Mouse (Mus musculus) thymus, postnatal 4 days (tissue): ENCODE measurements at regions not wholly inside any gene's neighbourhood (a gene's known extent, or its start where the extent isn't known, plus 50 kb on each side); places are given as distances from the start of the nearest gene placed in this dataset.

Experiments used
- DNase-seq: peaks from one replicate; pipeline ENCODE4 v3.0.0; 2021

- peak; percentile 29 for DNase-seq
Measured at GRCm38 (mm10) chr5:33548800-33549199, 80.6 kb downstream of the Fam53a start.

- peak; percentile 94 for DNase-seq
Measured at GRCm38 (mm10) chr5:33543372-33543771, 86.1 kb downstream of the Fam53a start.

DNA sequence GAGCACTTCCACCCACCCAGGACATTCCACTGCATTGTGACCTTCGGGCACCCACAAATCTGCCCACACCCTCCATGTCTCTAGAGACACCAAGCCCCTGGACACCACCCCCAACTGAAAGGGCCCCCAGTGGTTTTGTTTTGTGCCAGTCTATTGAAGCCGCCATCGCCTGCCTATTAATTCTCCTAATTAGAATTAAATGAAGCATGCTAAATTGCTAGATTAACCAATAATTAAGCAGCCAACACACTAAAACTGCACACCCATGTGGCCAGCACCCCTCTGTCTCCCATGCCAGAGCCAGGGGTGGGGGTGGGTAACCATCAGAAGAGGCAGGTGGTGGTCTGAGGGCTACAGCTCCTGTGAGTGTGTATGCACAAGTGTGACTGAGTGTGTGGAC is 86.8 kb downstream of the Fam53a start:
- no peak for DNase-seq

DNA sequence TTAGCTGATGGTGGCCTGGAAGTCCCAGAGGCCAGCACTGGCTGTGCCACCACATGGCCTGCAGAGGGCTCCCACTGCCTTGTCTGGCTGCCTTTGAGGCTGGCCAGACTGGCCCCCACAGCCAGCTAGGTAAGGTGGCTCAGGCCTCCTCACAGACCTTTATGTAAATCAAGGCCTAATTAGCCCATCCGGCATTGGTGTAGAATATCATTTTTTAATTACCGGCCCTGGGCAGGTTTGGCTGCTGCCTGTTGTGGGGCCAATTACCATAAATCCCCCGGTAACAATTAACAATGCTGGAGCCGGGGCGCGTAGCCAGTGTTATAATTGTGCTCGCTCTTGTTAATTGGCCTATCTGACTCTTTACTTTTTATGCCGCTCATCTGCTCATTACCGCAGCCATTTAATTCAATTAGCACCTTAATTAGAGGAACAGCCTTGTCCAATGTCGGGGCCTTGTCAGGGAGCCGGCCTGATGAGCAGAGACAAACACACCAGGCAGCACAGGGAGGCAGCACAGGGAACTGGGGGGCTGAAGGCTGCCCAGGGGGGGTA is 87.4 kb downstream of the Fam53a start:
- peak; percentile 27 for DNase-seq

- no peak for DNase-seq
Measured at GRCm38 (mm10) chr5:33540259-33540658, 89.2 kb downstream of the Fam53a start.

DNA sequence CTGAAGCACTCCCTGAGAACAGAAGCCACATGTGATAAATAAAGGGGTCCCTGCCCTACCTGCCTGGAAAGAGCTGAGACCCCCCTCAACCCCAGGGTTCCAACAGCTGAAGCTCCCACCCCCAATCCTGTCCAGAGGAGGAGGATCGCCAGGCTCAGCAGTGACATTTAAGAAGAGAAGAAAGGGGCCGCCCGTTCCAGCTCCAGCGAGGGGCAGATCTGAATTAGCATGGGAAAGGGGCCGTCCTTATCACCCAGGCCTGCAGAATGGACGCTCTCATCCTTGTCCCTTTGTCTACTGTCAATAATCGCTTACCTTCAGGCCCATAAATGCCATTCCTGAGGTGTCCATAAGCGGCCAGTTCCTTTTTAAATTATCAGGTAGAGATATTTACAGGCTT is 92.0 kb downstream of the Fam53a start:
- no peak for DNase-seq

- DNase-seq = no peak
Measured at GRCm38 (mm10) chr5:33537017-33537416, 92.4 kb downstream of the Fam53a start.

DNA sequence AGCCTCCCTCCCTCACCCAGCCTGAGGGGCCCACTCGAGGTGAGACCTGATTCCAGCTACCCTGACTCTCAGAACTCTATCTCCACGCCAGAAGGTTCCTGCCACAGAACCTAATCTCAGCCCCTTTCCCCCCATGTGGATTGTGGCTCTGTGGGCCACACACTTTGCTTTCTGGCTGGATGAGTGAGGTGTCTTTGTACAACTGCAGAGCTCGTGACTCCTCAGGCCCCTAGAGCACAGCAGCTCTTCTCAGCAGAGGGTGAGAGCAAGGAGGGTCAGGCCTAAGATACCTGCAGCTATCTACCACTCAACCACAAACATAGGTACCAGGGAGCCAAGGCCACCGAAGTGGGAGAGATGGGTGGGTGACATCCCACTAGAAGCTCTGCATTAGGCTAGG is 93.2 kb downstream of the Fam53a start:
- no peak for DNase-seq

- DNase-seq = no peak
Measured at GRCm38 (mm10) chr5:33535145-33536010, 94.1 kb downstream of the Fam53a start.

DNA sequence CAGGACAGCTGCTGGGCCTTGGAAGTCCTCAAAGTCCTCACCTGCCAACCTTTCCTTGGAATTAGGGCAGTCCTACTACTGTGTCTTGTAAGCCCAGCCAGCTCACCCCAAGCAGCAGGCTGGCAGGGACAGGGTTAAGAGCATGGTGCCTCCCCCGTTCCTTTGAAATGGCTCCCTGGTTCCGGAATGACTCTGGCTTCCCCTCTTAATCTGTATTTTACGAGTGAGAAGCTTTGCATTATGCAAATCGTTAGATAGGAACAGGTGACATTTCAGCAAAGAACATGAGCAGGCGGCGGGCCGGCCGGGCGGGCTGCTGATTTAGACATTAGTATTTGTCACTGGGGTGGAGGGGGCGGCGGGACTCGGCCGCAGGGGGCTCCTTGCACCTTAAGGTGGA is 95.1 kb downstream of the Fam53a start:
- peak; percentile 41 for DNase-seq

- DNase-seq = no peak
Measured at GRCm38 (mm10) chr5:33533185-33533584, 96.2 kb downstream of the Fam53a start.

DNA sequence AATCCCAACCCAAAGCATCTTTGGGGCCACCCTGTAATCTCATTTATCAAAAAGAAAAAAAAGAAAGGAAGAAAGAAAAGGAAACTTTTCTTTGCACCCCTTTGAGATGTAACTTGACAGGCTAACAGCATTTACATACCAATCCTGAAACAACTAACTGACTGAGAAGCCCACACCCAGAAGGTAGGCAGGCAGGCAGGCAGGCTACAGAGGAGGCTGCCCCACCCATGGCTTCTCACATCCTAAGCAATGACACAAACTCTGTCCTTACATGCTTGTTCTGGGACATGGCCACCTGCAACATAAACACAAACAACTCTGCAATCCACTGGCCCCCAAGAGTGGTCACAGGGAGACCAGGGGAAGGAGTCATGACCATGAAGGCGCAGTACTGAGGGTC is 97.5 kb upstream of the Nkx1-1 start:
- DNase-seq = no peak

- no peak for DNase-seq
Measured at GRCm38 (mm10) chr5:33529771-33530170, 96.0 kb upstream of the Nkx1-1 start.

DNA sequence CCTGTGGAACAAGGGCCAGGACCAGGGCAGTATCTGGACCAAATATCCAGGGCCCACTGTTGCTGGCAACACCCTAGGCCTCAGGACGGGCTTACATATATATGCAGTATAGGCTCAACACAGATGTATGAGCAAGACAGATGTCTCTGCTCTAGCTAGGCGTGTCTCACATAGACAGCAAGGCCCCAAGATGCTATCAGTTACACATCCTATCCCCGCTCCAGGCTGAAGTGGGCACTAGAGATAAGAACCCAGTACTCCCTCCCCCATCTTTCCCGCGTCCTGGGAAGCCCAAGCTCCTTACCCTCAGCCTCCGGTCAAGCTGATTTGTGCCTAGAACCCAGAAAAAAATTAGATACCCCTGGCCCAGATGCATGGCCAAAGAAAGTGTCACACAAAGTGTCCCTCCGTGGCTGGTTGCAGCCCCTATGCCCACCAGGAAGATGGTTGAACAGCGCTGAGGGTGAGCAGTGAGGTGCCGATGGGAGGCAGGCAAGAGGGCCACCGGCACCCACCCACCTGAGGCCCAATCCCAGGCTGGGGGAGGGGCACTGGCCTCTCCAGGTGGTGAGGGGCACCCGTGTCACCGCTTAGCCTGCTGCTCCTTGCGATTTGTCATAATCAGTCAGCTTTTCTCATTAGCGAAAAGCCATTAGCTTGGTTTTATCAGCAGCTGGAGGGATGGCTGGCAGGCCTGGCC is 95.3 kb upstream of the Nkx1-1 start:
- DNase-seq = no peak

GRCm38 (mm10) chr5:33527750-33528149 is 94.0 kb upstream of the Nkx1-1 start:
- DNase-seq = no peak

GRCm38 (mm10) chr5:33527316-33527715 is 93.5 kb upstream of the Nkx1-1 start:
- no peak for DNase-seq

DNA sequence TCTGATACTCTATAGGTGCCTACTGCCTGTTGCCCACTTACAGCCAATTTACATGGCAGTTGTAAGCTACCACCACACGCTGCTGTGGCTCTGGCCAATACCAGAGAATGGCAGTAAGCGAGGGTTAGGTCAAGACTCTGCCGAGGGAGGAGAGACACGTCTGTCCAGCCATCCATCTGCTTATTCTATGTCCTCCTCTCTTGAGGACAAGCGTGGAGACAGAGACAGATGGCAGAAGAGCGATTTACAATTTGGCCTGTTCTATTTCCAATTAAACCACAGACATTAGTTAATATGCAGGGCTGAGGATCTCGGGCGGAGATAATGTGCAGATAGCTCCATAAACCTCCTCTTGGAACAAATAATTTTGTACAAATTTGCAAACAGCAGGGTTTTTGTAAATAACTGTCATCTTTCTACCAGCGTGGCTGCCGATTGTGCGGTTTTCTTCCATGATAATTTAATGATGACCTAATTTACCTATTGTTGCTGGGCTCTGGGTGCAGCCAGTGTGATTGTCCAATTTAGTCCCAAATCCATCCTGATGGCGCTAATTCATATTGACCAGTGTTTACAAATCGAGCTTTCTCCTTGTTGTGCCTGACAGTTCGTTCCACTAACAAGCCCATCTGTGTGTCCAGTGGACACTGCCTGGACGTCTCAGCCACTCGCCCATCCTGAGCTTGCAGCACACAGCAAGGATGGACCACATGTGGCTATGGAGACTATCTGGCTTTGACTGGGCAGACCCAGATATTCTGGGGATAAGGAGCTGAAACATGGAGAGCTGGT is 88.4 kb upstream of the Nkx1-1 start:
- no peak for DNase-seq

- DNase-seq = peak; percentile 80
Measured at GRCm38 (mm10) chr5:33520856-33521255, 87.1 kb upstream of the Nkx1-1 start.

- peak; percentile 21 for DNase-seq
Measured at GRCm38 (mm10) chr5:33519394-33519793, 85.6 kb upstream of the Nkx1-1 start.

DNA sequence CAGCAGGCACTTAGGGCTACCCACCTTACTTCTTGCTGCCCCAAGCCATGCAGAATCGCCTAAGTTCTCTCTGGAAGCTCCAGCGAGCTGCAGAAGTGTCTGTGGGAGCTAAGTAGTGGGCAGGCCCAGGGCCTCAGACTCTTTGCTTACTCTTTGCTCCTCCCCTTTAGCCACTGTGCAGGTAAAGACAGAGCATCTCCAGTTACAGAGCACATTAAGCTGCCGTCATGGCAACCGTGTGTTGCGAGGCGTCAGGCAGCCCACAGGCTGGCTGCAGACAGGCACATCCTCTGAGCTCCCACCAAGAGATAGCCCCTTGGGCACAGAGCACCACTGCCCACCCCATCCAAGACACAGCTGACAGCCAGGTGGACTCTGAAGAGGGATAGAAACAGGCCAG is 85.1 kb upstream of the Nkx1-1 start:
- DNase-seq = peak; percentile 43

DNA sequence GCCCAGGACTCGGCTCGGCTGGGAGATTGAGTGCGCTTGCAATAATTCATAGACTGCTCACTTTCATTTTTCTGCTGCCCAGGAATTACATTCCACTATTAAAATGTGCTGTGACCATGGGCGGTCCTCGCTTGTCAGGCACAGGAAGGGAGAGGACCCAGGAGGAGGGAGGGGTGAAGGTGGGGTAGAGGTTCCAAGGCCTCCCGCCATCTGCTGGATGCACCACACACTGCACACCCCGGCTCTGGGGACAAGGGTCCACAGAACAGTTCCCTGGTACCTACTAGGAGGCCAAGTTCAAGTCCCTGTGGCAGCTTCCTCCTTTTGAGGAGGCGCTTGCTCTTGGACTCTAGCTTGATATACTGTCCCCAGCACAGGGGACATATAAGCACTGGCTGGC is 83.8 kb upstream of the Nkx1-1 start:
- DNase-seq = peak; percentile 72

GRCm38 (mm10) chr5:33516211-33516610 is 82.4 kb upstream of the Nkx1-1 start:
- peak; percentile 53 for DNase-seq

- DNase-seq = no peak
Measured at GRCm38 (mm10) chr5:33512253-33512884, 78.6 kb upstream of the Nkx1-1 start.
